Mouse (Mus musculus): Measurements from ENCODE around the gene Phtf2.

GRCm38 (mm10) chr5:20925451-20925850 is 43.5 kb upstream of the Phtf2 start:
- TF ChIP-seq CTCF (IDR thresholded peaks at IDR 0.05; ENCODE audit: low read depth, low read length) = no peak
- TF ChIP-seq POLR2A (IDR thresholded peaks at IDR 0.05; ENCODE audit: borderline replicate concordance, low read depth, low read length) = no peak
